Mouse (Mus musculus) kidney, embryonic 14.5 days (tissue): ENCODE results near the gene Plekha1. TPM values are rescaled to one million over a fixed set of nuclear protein-coding genes. Genes with fewer than 3 reads are reported as not detected.
A peak's percentile ranks its signal among the peaks of the same experiment; 100 is the strongest.

Source experiments
- ATAC-seq: fragments of 200-750 bp; cut with Nextera tagmentation; 2 replicates; pipeline ENCODE4 v1.8.0; 2017; ENCODE audit warnings: moderate number of reproducible peaks, mild to moderate bottlenecking, moderate TSS enrichment, moderate library complexity; ENCODE audit not compliant: low FRiP score, low TSS enrichment
- H3K27ac ChIP-seq: fragments of 300-500 bp; sonication (generic); 2 replicates; pipeline ENCODE4 v1.5.1; 2014; ENCODE audit warnings: low read depth, mild to moderate bottlenecking, low read length, moderate library complexity, mixed read lengths
- H3K27me3 ChIP-seq: fragments of 300-500 bp; sonication (generic); 2 replicates; pipeline ENCODE4 v1.6.1; 2014; ENCODE audit warnings: mild to moderate bottlenecking, low read length; ENCODE audit not compliant: control insufficient read depth, insufficient read depth
- H3K36me3 ChIP-seq: fragments of 300-500 bp; sonication (generic); 2 replicates; pipeline ENCODE4 v1.6.1; 2014; ENCODE audit warnings: low read length, mixed read lengths; ENCODE audit not compliant: control insufficient read depth, insufficient read depth
- H3K4me1 ChIP-seq: fragments of 300-500 bp; sonication (generic); 2 replicates; pipeline ENCODE4 v1.6.1; 2014; ENCODE audit warnings: low read length, mixed read lengths; ENCODE audit not compliant: control insufficient read depth, insufficient read depth
- H3K4me2 ChIP-seq: fragments of 300-500 bp; sonication (generic); replicated peaks from 2 replicates; pipeline ENCODE4 v1.6.1; 2014; ENCODE audit warnings: low read depth, mild to moderate bottlenecking, low read length
- H3K4me3 ChIP-seq: fragments of 300-500 bp; sonication (generic); 2 replicates; pipeline ENCODE4 v1.5.1; 2014; ENCODE audit warnings: mild to moderate bottlenecking, low read length
- H3K9ac ChIP-seq: fragments of 300-500 bp; sonication (generic); 2 replicates; pipeline ENCODE4 v1.6.1; 2014; ENCODE audit warnings: low read depth, mild to moderate bottlenecking, low read length, moderate library complexity
- H3K9me3 ChIP-seq: fragments of 300-500 bp; sonication (generic); 2 replicates; pipeline ENCODE4 v1.6.1; 2016; ENCODE audit warnings: low read length; ENCODE audit not compliant: control insufficient read depth
- WGBS: fragments of 180-500 bp; shearing (Covaris S2); extraction: QIAGEN DNeasy Blood & Tissue Kit; methylation state at CpG from one replicate; pipeline ENCODE4 v1.1.7; 2014; 5-methylcytosine and 5-hydroxymethylcytosine counted together
- polyA plus RNA-seq: library from polyadenylated mRNA; unstranded; fragments of >200 nt; fragmentation: Nextera tagmentation; extraction: Ambion mirVana; gene quantifications from 2 replicates; pipeline ENCODE4 v1.2.1, GENCODE M21; 2014

The Plekha1 gene
- polyA plus RNA-seq, result 36.7 and 72.9 TPM in 2 replicates

DNA sequence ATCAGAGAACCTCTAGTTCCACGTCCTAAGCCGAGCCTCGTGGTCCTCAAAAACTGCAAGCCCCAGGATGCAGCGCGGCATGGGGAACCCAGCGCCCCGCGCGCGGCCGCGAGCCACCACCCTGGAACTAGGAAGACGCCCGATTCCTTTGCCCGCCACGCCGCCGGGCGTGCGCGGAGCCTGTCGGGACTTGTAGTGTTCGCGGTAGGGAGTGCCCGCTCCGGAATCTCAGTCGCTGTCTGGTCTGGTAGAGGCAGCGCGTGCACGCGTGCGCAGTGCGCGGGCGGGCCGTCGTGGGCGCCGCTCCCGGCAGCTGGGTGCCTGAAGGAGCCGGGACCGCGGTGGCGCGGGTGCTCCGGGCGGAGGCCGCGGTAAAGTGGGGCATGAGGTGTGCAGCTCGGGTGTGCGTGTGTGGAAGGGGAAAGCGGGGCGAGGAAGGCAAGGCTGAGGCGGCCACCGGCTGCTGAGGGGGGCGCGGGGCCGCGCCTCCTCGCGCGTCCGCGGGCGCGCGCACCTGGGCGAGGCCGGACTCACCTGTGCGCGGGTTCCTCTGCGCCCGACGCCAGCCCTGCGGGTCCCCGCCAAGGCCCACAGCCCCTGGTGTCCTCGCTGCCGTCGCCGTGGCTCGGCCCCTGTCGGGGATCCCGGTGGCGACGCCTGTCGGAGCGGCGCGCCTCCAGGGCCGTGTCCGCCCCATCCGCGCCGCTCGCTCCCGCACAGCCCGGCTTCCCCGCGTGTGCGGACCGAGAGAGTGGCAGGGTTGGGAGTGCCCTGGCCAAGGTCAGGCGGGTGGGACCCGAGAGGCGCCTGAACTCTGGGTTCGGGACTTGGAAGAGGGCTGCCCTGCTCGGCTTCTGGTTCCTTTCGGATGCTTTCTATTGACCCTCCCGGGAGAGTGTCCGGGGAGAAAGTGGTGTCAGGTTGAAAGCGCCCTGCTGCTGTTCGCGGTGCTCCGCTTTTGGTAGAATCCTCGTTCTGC is at the start of gene Plekha1:
Plekha1 (plus strand) TSS at position 144 of the 979 bp plus-strand sequence.
- WGBS, result under 1% methylated on average over 101 of the region's 114 CpGs
- ATAC-seq, result peak; percentile 98
- Histone ChIP-seq H3K4me1 (peaks cover 8% of the 10 kb centered on the region; the same call in 1 of the 2 replicates), H3K9ac (peak within 1 kb of the TSS; percentile 91), H3K4me3 (peak within 1 kb of the TSS; percentile 56), H3K27ac (peak within 1 kb of the TSS; percentile 83), H3K36me3 (no peaks in the 10 kb centered on the region), H3K4me2 (peak within 1 kb of the TSS; percentile 46), H3K27me3 (peaks cover 4% of the 10 kb centered on the region; the same call in 1 of the 2 replicates), H3K9me3 (no peaks in the 10 kb centered on the region)

- Histone ChIP-seq H3K27ac (no peak overlapping the region), H3K36me3 (no peaks in the 10 kb centered on the region), H3K4me3 (no peak overlapping the region), H3K9ac (no peak overlapping the region), H3K4me2 (no peak overlapping the region), H3K4me1 (no peaks in the 10 kb centered on the region), H3K9me3 (no peaks in the 10 kb centered on the region), H3K27me3 (no peaks in the 10 kb centered on the region)
- ATAC-seq, result no peak
- WGBS, result 85% methylated on average over 7 of the region's 7 CpGs
These were observed 49.3 kb upstream of the Plekha1 start for GRCm38 (mm10) chr7:130816243-130816642.

- Histone ChIP-seq H3K36me3 (no peaks in the 10 kb centered on the region), H3K9ac (no peak overlapping the region), H3K27me3 (no peaks in the 10 kb centered on the region), H3K4me3 (no peak overlapping the region), H3K9me3 (no peaks in the 10 kb centered on the region), H3K4me1 (no peaks in the 10 kb centered on the region), H3K27ac (no peak overlapping the region), H3K4me2 (no peak overlapping the region)
- ATAC-seq, result no peak
- 78% methylated on average over 5 of the region's 5 CpGs for WGBS
These were observed 46.7 kb upstream of the Plekha1 start for GRCm38 (mm10) chr7:130818813-130819212.

- H3K4me1 ChIP-seq, result no peaks in the 10 kb centered on the region
- H3K9me3 ChIP-seq, result no peaks in the 10 kb centered on the region
- no peak overlapping the region for H3K4me3 ChIP-seq
- H3K27me3 ChIP-seq, result no peaks in the 10 kb centered on the region
- no peak overlapping the region for H3K9ac ChIP-seq
- no peak overlapping the region for H3K27ac ChIP-seq
- H3K36me3 ChIP-seq, result no peaks in the 10 kb centered on the region
- WGBS, result 66% methylated on average over 10 of the region's 10 CpGs
- ATAC-seq, result no peak
- no peak overlapping the region for H3K4me2 ChIP-seq
These were observed 45.9 kb upstream of the Plekha1 start for GRCm38 (mm10) chr7:130819624-130820023.

DNA sequence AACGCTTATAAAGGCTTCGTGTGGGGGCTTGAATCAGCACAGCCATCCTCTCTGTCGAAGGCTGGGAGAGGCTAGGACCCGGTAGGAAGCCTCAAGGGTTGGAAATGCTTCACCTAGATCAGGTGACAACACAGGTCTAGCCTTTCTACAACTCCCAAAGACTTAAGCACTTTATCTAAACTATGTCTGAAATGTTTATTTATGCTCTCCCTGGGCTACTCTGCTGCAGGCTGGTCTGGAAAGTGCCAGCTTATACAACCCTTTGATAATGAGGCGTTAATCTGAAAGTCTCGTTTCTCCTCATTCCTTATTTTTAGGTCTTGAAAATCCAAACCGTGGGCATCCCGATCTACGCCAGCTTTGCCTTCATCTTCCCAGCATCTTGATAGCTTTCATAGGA is 41.6 kb upstream of the Plekha1 start:
- Histone ChIP-seq H3K9ac (no peak overlapping the region), H3K27ac (no peak overlapping the region), H3K9me3 (no peaks in the 10 kb centered on the region), H3K4me3 (no peak overlapping the region), H3K36me3 (no peaks in the 10 kb centered on the region), H3K27me3 (no peaks in the 10 kb centered on the region), H3K4me1 (no peaks in the 10 kb centered on the region), H3K4me2 (no peak overlapping the region)
- 76% methylated on average over 9 of the region's 9 CpGs for WGBS
- no peak for ATAC-seq

DNA sequence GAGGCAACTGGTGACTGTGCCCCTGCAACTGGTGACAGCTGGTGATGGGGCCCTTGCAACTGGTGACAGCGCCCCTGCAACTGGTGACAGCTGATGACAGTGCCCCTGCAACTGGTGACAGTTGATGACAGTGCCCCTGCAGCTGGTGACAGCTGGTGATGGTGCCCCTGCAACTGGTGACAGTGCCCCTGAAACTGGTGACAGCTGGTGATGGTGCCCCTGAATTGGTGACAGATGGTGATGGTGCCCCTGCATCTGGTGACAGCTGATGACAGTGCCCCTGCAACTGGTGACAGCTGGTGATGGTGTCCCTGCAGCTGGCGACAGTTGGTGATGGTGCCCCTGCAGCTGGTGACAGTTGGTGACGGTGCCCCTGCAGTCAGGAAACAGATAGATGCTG is 39.2 kb upstream of the Plekha1 start:
- Histone ChIP-seq H3K27me3 (no peaks in the 10 kb centered on the region), H3K4me3 (no peak overlapping the region), H3K36me3 (no peaks in the 10 kb centered on the region), H3K9ac (no peak overlapping the region), H3K4me1 (no peaks in the 10 kb centered on the region), H3K9me3 (no peaks in the 10 kb centered on the region), H3K27ac (no peak overlapping the region), H3K4me2 (no peak overlapping the region)
- no peak for ATAC-seq
- WGBS, result 70% methylated on average over 3 of the region's 3 CpGs

DNA sequence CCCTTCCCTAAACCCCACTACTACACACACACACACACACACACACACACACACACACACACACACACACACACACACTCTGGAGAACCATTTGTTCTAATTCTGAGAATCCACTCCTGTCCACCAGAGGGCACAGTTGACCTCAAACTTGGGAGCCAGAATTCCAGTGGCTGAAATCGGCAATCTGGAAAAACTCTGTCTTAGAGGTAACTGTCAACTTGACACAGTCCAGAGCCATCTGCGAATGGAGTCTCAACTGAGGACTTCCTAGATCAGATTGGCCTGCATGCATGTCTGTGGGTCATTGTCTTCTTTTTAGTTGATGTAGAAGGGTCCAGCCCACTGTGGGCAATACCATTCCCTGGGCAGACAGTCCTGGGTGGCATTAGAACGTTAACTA is 38.1 kb upstream of the Plekha1 start:
- no peaks in the 10 kb centered on the region for H3K4me1 ChIP-seq
- H3K27me3 ChIP-seq, result no peaks in the 10 kb centered on the region
- no peak overlapping the region for H3K9ac ChIP-seq
- no peaks in the 10 kb centered on the region for H3K9me3 ChIP-seq
- H3K4me2 ChIP-seq, result no peak overlapping the region
- no peak overlapping the region for H3K27ac ChIP-seq
- H3K4me3 ChIP-seq, result no peak overlapping the region
- H3K36me3 ChIP-seq, result no peaks in the 10 kb centered on the region
- WGBS, result 44% methylated on average over 3 of the region's 3 CpGs
- peak; percentile 45; the same call in 1 of the 2 replicates for ATAC-seq

GRCm38 (mm10) chr7:130827844-130828403 is 37.6 kb upstream of the Plekha1 start:
- Histone ChIP-seq H3K4me3 (no peak overlapping the region), H3K27me3 (no peaks in the 10 kb centered on the region), H3K4me1 (no peaks in the 10 kb centered on the region), H3K9ac (no peak overlapping the region), H3K9me3 (no peaks in the 10 kb centered on the region), H3K4me2 (no peak overlapping the region), H3K27ac (no peak overlapping the region), H3K36me3 (no peaks in the 10 kb centered on the region)
- WGBS, result 91% methylated on average over 9 of the region's 9 CpGs
- ATAC-seq, result no peak

DNA sequence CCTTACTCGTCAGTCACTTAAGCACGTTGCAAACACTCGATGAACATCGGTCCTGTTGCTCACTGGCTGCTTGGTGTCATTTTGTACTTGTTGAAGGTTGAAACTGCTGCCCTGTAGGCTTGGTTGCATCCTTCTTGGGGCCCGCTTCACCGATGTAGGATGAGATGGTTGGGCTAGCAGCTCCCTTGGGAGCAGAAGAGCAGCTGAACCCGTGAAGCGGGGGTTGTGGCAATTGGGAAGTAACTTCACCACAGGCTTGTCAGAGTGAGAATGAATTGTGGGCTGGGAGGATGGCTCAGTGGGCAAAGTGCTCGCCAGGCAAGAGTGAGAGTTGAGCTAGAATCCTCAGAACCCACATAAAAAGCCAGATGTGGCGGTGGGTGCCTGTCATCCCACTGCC is 37.1 kb upstream of the Plekha1 start:
- Histone ChIP-seq H3K27ac (no peak overlapping the region), H3K4me1 (no peaks in the 10 kb centered on the region), H3K9me3 (no peaks in the 10 kb centered on the region), H3K9ac (no peak overlapping the region), H3K4me3 (no peak overlapping the region), H3K27me3 (no peaks in the 10 kb centered on the region), H3K4me2 (no peak overlapping the region), H3K36me3 (no peaks in the 10 kb centered on the region)
- WGBS, result 82% methylated on average over 10 of the region's 10 CpGs
- no peak for ATAC-seq
